Mouse (Mus musculus): Measurements from ENCODE around the gene C2cd4c. TPM values are rescaled to one million over a fixed set of nuclear protein-coding genes. Genes with fewer than 3 reads are reported as not detected.

C2cd4c gene
- total RNA-seq, 2 experiments from 2014 or later: 0.20 to 0.51 TPM

GRCm38 (mm10) chr10:79633006-79633777 lies 19.4 kb upstream of the C2cd4c start:
- no peak overlapping the region for H3K27ac ChIP-seq
- no peak for DNase-seq
- no peak overlapping the region for H3K4me3 ChIP-seq
- TF ChIP-seq CTCF (IDR thresholded peaks at IDR 0.05): no peak
- intact Hi-C loops (cut with DNase I): no loop called here

GRCm38 (mm10) chr10:79631432-79631831 lies 17.6 kb upstream of the C2cd4c start:
- H3K27ac ChIP-seq: no peak overlapping the region
- intact Hi-C loops (cut with DNase I): no loop called here
- no peak overlapping the region for H3K4me3 ChIP-seq
- no peak for TF ChIP-seq CTCF (IDR thresholded peaks at IDR 0.05)
- DNase-seq: no peak

DNA sequence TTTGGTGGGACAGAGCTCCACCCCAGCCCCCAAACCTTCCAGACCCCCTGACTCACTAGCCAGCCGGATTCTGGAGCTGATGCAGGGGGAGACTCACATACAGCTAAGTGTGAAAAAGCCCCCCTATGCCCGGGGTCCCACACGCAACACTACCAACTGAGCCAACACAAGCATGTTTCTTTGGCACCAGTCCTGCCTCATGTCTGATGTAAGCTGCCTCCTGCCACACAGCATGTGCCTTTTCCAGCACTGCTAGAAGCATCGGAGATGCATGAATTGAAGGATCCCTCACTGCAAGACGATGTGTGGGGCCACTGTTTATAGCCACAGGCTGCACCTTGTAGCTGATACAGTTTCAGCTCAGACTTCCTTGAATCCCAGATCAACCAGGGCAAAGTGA lies 14.6 kb upstream of the C2cd4c start:
- no peak for DNase-seq
- intact Hi-C loops (cut with DNase I): no loop called here
- H3K4me3 ChIP-seq: no peak overlapping the region
- H3K27ac ChIP-seq: no peak overlapping the region
- no peak for TF ChIP-seq CTCF (IDR thresholded peaks at IDR 0.05)

DNA sequence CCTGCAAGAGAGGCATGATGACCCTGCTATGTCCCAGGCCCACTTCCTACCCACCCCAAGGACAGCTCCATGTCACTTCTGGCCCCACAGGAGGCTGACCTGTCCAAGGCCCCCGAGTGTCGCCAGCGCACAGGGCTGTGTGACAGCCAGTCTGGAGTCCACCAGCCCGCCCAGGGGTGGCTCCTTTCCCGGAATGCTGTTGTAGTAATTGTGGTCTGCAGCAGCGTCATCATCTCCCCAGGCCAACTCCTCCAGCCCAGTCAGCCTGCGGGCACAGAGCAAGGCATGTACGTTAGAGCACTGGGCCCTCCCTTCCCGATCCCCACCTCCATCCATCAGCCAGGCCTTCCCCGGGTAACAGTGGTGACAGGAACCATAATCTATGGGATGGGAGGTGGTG lies 12.3 kb upstream of the C2cd4c start:
- H3K27ac ChIP-seq: no peak overlapping the region
- intact Hi-C loops (cut with DNase I): no loop called here
- no peak overlapping the region for H3K4me3 ChIP-seq
- TF ChIP-seq CTCF (IDR thresholded peaks at IDR 0.05): no peak
- peak; percentile 40 for DNase-seq

DNA sequence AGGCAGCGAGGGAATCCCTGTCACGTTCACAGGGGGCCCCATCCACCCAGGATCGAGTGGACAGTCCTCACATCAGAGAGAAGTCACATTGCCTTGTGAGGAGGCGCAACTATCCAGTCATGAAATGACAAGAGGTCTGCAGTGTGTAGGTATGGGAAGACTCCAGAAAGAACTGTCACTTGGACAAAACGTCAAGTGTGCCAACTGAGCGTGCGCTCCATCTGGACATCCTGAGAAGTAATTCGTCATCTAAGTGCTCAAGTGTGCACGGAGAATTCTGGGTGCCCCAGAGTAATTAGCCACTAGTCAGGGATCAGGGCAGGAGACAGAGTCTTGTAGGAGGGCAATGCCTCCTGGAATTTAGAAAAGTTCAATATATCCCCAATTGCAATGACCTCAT lies 11.6 kb upstream of the C2cd4c start:
- no peak for DNase-seq
- H3K27ac ChIP-seq: no peak overlapping the region
- no peak overlapping the region for H3K4me3 ChIP-seq
- no peak for TF ChIP-seq CTCF (IDR thresholded peaks at IDR 0.05)
- intact Hi-C loops (cut with DNase I): no loop called here

- H3K4me3 ChIP-seq: no peak overlapping the region
- TF ChIP-seq CTCF (IDR thresholded peaks at IDR 0.05): no peak
- no peak overlapping the region for H3K27ac ChIP-seq
- intact Hi-C loops (cut with DNase I): no loop called here
- DNase-seq: peak; percentile 68
These were observed 10.1 kb upstream of the C2cd4c start for GRCm38 (mm10) chr10:79623950-79624349.

DNA sequence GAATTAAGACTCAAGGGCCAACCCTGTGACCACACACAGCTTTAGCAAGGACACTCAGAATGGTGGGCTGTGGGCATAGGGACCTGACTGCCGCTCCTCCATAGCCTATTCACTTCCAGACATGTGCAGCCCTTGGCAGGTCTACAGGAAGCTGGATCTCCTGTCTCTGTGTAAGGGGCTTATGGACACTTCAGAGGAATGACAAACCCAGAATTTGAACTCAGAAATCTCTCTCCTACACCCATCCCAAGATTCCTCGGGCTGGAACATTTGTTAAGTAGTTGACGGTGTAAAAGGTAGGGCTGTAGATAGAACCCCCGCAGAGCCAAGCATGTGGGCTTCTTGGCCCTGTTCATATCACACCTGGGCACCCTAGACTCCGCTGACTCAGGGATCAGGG lies 2.6 kb upstream of the C2cd4c start:
- TF ChIP-seq CTCF (IDR thresholded peaks at IDR 0.05): no peak
- H3K4me3 ChIP-seq: no peak overlapping the region
- DNase-seq: no peak
- intact Hi-C loops (cut with DNase I): no loop called here
- no peak overlapping the region for H3K27ac ChIP-seq

GRCm38 (mm10) chr10:79615860-79616259 lies 2.0 kb upstream of the C2cd4c start:
- TF ChIP-seq CTCF (IDR thresholded peaks at IDR 0.05): no peak
- DNase-seq: peak; percentile 21
- intact Hi-C loops (cut with DNase I): no loop called here
- Histone ChIP-seq H3K4me3 (no peak overlapping the region), H3K27ac (no peak overlapping the region)

DNA sequence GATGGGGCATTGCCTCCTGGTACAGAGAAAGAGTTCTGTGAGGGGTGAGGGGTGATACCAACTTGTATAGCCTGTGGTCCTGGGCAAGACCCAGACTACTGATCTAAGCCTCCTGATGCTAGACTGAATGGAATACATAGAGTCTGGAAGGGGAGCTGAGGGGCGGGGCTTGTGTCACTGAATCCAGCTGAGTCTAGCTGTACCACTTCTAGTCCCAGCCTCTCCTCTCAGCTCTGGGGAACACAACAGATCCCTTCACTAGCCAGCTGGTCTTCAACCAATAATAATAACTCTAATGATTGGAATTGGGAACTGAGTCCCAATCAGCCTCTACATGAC lies 449 bp upstream of the C2cd4c start:
- DNase-seq: no peak
- TF ChIP-seq CTCF (IDR thresholded peaks at IDR 0.05): no peak
- peak overlapping the region; percentile 77 for H3K4me3 ChIP-seq
- no peak overlapping the region for H3K27ac ChIP-seq
- intact Hi-C loops (cut with DNase I): loop anchor here (5.0 kb wide), 1 partner anchor 33 kb away; the partner anchor contains the start of gene Odf3l2

DNA sequence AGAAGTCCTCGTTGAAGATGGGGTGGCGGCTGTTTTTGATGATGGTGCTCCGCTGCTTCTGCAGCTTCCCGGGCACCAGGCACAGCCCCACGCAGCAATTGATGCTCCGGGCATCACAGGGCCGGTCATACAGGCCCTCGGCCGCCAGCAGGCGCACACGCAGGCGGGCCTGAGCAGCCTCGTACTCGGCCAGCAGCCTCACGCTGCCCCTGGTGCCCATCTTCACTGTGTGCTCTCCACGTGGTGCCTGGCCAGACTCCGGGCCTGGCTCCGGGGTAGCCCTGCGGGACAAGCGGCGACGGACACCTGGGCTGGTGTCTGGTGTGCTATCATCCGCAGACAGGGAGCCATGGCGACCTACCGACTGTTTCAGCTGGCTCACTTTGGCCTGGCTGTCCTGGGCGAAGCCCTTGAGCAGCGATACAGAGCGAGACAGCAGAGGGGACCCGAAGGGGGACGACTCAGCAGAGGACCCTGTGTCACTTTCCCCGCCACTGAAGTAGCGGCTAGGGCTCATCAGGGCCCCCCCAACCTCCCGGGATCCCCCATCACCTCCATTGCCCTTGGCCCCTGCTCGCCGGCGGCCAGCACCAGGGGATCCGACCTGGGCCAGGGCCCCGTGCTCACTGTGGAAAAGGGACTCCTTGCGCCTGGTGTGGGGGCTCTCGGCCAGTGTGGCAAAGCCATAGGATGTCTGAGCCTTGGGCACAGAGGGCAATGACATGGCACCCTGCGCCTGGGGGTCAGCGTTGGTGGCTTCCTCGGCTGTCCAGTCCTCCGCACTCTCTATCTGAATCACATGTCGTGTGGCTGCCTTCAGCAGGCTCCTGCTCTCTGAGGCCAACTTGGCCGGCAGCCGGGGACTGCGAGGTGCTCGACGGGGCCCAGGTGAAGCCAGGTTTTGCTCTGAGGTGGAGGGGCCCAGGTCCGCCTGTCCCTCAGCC lies 1.4 kb downstream of the C2cd4c start:
- Histone ChIP-seq H3K4me3 (peak overlapping the region; percentile 36), H3K27ac (no peak overlapping the region)
- intact Hi-C loops (cut with DNase I): loop anchor here (5.0 kb wide), 1 partner anchor 35 kb away; the partner anchor contains the start of gene Odf3l2
- peak; percentile 57 for DNase-seq
- TF ChIP-seq CTCF (IDR thresholded peaks at IDR 0.05): peak; percentile 52

- Histone ChIP-seq H3K4me3 (no peak overlapping the region), H3K27ac (no peak overlapping the region)
- no peak for DNase-seq
- TF ChIP-seq CTCF (IDR thresholded peaks at IDR 0.05): no peak
- intact Hi-C loops (cut with DNase I): loop anchor here (5.0 kb wide), 1 partner anchor 36 kb away; the partner anchor contains the start of gene Odf3l2
These were observed 2.5 kb downstream of the C2cd4c start for GRCm38 (mm10) chr10:79611296-79611695.

- TF ChIP-seq CTCF (IDR thresholded peaks at IDR 0.05): no peak
These were observed 4.5 kb downstream of the C2cd4c start for GRCm38 (mm10) chr10:79609276-79609675.

DNA sequence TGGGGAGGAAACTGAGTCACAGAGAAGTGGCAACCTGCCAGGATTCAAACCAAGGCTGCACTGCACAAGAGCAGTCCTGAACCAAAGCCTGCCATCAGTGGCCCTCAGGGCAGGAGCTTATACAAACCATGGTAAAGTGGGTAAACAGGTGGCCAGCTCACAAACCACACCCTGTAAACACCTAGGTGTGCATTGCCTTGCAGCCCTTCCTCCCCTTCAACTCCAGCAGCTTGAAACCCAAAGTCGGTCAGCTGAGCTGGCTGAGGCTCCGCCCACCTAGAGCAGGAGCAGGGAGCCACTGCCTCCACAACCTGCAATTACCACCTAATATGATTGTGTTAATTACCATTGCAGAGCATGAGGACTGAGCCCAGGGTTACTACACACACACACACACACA lies 5.9 kb downstream of the C2cd4c start:
- Histone ChIP-seq H3K27ac (no peak overlapping the region), H3K4me3 (no peak overlapping the region)
- no peak for DNase-seq
- intact Hi-C loops (cut with DNase I): no loop called here
- TF ChIP-seq CTCF (IDR thresholded peaks at IDR 0.05): no peak

More at GRCm38 (mm10) chr10:79609276-79609675, 4.5 kb downstream of the C2cd4c start:
- Histone ChIP-seq H3K27ac (no peak overlapping the region), H3K4me3 (no peak overlapping the region)
- no peak for DNase-seq
- intact Hi-C loops (cut with DNase I): no loop called here

All from gastrocnemius, adult 2 months (tissue).